Mouse (Mus musculus): ENCODE measurements around the gene Spata3. TPM values are rescaled to one million over a fixed set of nuclear protein-coding genes. Genes with fewer than 3 reads are reported as not detected.
"Not testable (repeated sequence)": the region's sequence is repeated elsewhere in the genome, so short reads cannot be mapped to it uniquely, and the experiment has no call there.

Gene Spata3
- polyA plus RNA-seq, 1 experiment from 2014 or later = not detected

- Histone ChIP-seq H3K27me3 (replicated peaks; ENCODE audit: control insufficient read depth, insufficient read depth, low read length) (no peaks in the 10 kb centered on the region), H3K4me1 (replicated peaks; ENCODE audit: control insufficient read depth, insufficient read depth, low read length) (no peaks in the 10 kb centered on the region), H3K9ac (ENCODE audit: low read depth, low read length) (no peak overlapping the region), H3K27ac (ENCODE audit: low read depth, low read length) (no peak overlapping the region), H3K4me2 (no peak overlapping the region), H3K9me3 (ENCODE audit: control insufficient read depth, low read length) (no peaks in the 10 kb centered on the region), H3K4me3 (ENCODE audit: low read depth, low read length) (no peak overlapping the region), H3K36me3 (ENCODE audit: control insufficient read depth, insufficient read depth, low read length) (no peaks in the 10 kb centered on the region)
- 45% methylated on average over 4 of the region's 4 CpGs for WGBS
- DNase-seq (ENCODE audit: low spot score) (no peak), ATAC-seq (replicated peaks; ENCODE audit: low FRiP score) (no peak)
Observed at GRCm38 (mm10) chr1:85988351-85988750, 28.3 kb upstream of the Spata3 start.

- not testable (repeated sequence) for ATAC-seq (replicated peaks; ENCODE audit: low FRiP score)
Observed at GRCm38 (mm10) chr1:85988882-85989281, 27.7 kb upstream of the Spata3 start.

GRCm38 (mm10) chr1:85992175-85992574 lies 24.4 kb upstream of the Spata3 start:
- 51% methylated on average over 9 of the region's 9 CpGs for WGBS
- Histone ChIP-seq H3K9me3 (ENCODE audit: control insufficient read depth, low read length) (no peaks in the 10 kb centered on the region; the same call in 1 of the 2 replicates), H3K4me1 (replicated peaks; ENCODE audit: control insufficient read depth, insufficient read depth, low read length) (no peaks in the 10 kb centered on the region), H3K4me2 (no peak overlapping the region), H3K27ac (ENCODE audit: low read depth, low read length) (no peak overlapping the region), H3K4me3 (ENCODE audit: low read depth, low read length) (no peak overlapping the region), H3K36me3 (ENCODE audit: control insufficient read depth, insufficient read depth, low read length) (no peaks in the 10 kb centered on the region), H3K9ac (ENCODE audit: low read depth, low read length) (no peak overlapping the region), H3K27me3 (replicated peaks; ENCODE audit: control insufficient read depth, insufficient read depth, low read length) (no peaks in the 10 kb centered on the region)
- DNase-seq (ENCODE audit: low spot score) = no peak
- ATAC-seq (replicated peaks; ENCODE audit: low FRiP score) = no peak

More at GRCm38 (mm10) chr1:85988882-85989281, 27.7 kb upstream of the Spata3 start:
- not testable (repeated sequence) for H3K27ac ChIP-seq (ENCODE audit: low read depth, low read length); H3K4me1 ChIP-seq (replicated peaks; ENCODE audit: control insufficient read depth, insufficient read depth, low read length); H3K9me3 ChIP-seq (ENCODE audit: control insufficient read depth, low read length); H3K4me2 ChIP-seq; H3K4me3 ChIP-seq (ENCODE audit: low read depth, low read length); DNase-seq (ENCODE audit: low spot score); H3K9ac ChIP-seq (ENCODE audit: low read depth, low read length); H3K36me3 ChIP-seq (ENCODE audit: control insufficient read depth, insufficient read depth, low read length); H3K27me3 ChIP-seq (replicated peaks; ENCODE audit: control insufficient read depth, insufficient read depth, low read length)
- 75% methylated on average over 4 of the region's 4 CpGs for WGBS

GRCm38 (mm10) chr1:85993541-85993940 lies 23.1 kb upstream of the Spata3 start:
- H3K9me3 ChIP-seq (ENCODE audit: control insufficient read depth, low read length) = no peaks in the 10 kb centered on the region; the same call in 1 of the 2 replicates
- no peak overlapping the region for H3K27ac ChIP-seq (ENCODE audit: low read depth, low read length)
- ATAC-seq (replicated peaks; ENCODE audit: low FRiP score) = no peak
- 61% methylated on average over 4 of the region's 4 CpGs for WGBS
- no peak overlapping the region for H3K4me2 ChIP-seq
- no peak overlapping the region for H3K9ac ChIP-seq (ENCODE audit: low read depth, low read length)
- H3K4me1 ChIP-seq (replicated peaks; ENCODE audit: control insufficient read depth, insufficient read depth, low read length) = no peaks in the 10 kb centered on the region
- H3K36me3 ChIP-seq (ENCODE audit: control insufficient read depth, insufficient read depth, low read length) = no peaks in the 10 kb centered on the region
- H3K27me3 ChIP-seq (replicated peaks; ENCODE audit: control insufficient read depth, insufficient read depth, low read length) = no peaks in the 10 kb centered on the region
- no peak overlapping the region for H3K4me3 ChIP-seq (ENCODE audit: low read depth, low read length)
- no peak for DNase-seq (ENCODE audit: low spot score)

- DNase-seq (ENCODE audit: low spot score) (no peak), ATAC-seq (replicated peaks; ENCODE audit: low FRiP score) (no peak)
- no peaks in the 10 kb centered on the region; the same call in 1 of the 2 replicates for H3K9me3 ChIP-seq (ENCODE audit: control insufficient read depth, low read length)
- no peaks in the 10 kb centered on the region for H3K4me1 ChIP-seq (replicated peaks; ENCODE audit: control insufficient read depth, insufficient read depth, low read length)
- 86% methylated on average over 1 of the region's 1 CpGs for WGBS
- H3K4me2 ChIP-seq = no peak overlapping the region
- no peak overlapping the region for H3K4me3 ChIP-seq (ENCODE audit: low read depth, low read length)
- no peak overlapping the region for H3K27ac ChIP-seq (ENCODE audit: low read depth, low read length)
- no peak overlapping the region for H3K9ac ChIP-seq (ENCODE audit: low read depth, low read length)
- H3K27me3 ChIP-seq (replicated peaks; ENCODE audit: control insufficient read depth, insufficient read depth, low read length) = no peaks in the 10 kb centered on the region
- H3K36me3 ChIP-seq (ENCODE audit: control insufficient read depth, insufficient read depth, low read length) = no peaks in the 10 kb centered on the region
Observed at GRCm38 (mm10) chr1:85997221-85997620, 19.4 kb upstream of the Spata3 start.

GRCm38 (mm10) chr1:85998012-85998411 lies 18.6 kb upstream of the Spata3 start:
- ATAC-seq (replicated peaks; ENCODE audit: low FRiP score) = no peak
- Histone ChIP-seq H3K4me2 (no peak overlapping the region), H3K27me3 (replicated peaks; ENCODE audit: control insufficient read depth, insufficient read depth, low read length) (no peaks in the 10 kb centered on the region), H3K9me3 (ENCODE audit: control insufficient read depth, low read length) (no peaks in the 10 kb centered on the region; the same call in 1 of the 2 replicates), H3K9ac (ENCODE audit: low read depth, low read length) (no peak overlapping the region), H3K27ac (ENCODE audit: low read depth, low read length) (no peak overlapping the region), H3K4me3 (ENCODE audit: low read depth, low read length) (no peak overlapping the region), H3K4me1 (replicated peaks; ENCODE audit: control insufficient read depth, insufficient read depth, low read length) (no peaks in the 10 kb centered on the region), H3K36me3 (ENCODE audit: control insufficient read depth, insufficient read depth, low read length) (no peaks in the 10 kb centered on the region)
- 73% methylated on average over 4 of the region's 4 CpGs for WGBS
- DNase-seq (ENCODE audit: low spot score) = no peak

GRCm38 (mm10) chr1:85999853-86000570 lies 16.6 kb upstream of the Spata3 start:
- ATAC-seq (replicated peaks; ENCODE audit: low FRiP score) (no peak), DNase-seq (ENCODE audit: low spot score) (no peak)
- H3K4me2 ChIP-seq = no peak overlapping the region
- H3K27ac ChIP-seq (ENCODE audit: low read depth, low read length) = no peak overlapping the region
- H3K9ac ChIP-seq (ENCODE audit: low read depth, low read length) = no peak overlapping the region
- H3K4me3 ChIP-seq (ENCODE audit: low read depth, low read length) = no peak overlapping the region
- H3K36me3 ChIP-seq (ENCODE audit: control insufficient read depth, insufficient read depth, low read length) = no peaks in the 10 kb centered on the region
- H3K9me3 ChIP-seq (ENCODE audit: control insufficient read depth, low read length) = no peaks in the 10 kb centered on the region; the same call in 1 of the 2 replicates
- H3K4me1 ChIP-seq (replicated peaks; ENCODE audit: control insufficient read depth, insufficient read depth, low read length) = no peaks in the 10 kb centered on the region
- 80% methylated on average over 18 of the region's 18 CpGs for WGBS
- no peaks in the 10 kb centered on the region for H3K27me3 ChIP-seq (replicated peaks; ENCODE audit: control insufficient read depth, insufficient read depth, low read length)

GRCm38 (mm10) chr1:86005540-86005939 lies 11.1 kb upstream of the Spata3 start:
- Histone ChIP-seq H3K4me2 (no peak overlapping the region), H3K27ac (ENCODE audit: low read depth, low read length) (no peak overlapping the region), H3K4me3 (ENCODE audit: low read depth, low read length) (no peak overlapping the region), H3K36me3 (ENCODE audit: control insufficient read depth, insufficient read depth, low read length) (no peaks in the 10 kb centered on the region), H3K9ac (ENCODE audit: low read depth, low read length) (no peak overlapping the region), H3K4me1 (replicated peaks; ENCODE audit: control insufficient read depth, insufficient read depth, low read length) (no peaks in the 10 kb centered on the region), H3K27me3 (replicated peaks; ENCODE audit: control insufficient read depth, insufficient read depth, low read length) (no peaks in the 10 kb centered on the region), H3K9me3 (ENCODE audit: control insufficient read depth, low read length) (no peaks in the 10 kb centered on the region)
- DNase-seq (ENCODE audit: low spot score) (no peak), ATAC-seq (replicated peaks; ENCODE audit: low FRiP score) (no peak)
- WGBS = 82% methylated on average over 10 of the region's 10 CpGs

GRCm38 (mm10) chr1:86006040-86006439 lies 10.6 kb upstream of the Spata3 start:
- no peak overlapping the region for H3K4me2 ChIP-seq
- no peak overlapping the region for H3K9ac ChIP-seq (ENCODE audit: low read depth, low read length)
- 82% methylated on average over 6 of the region's 6 CpGs for WGBS
- no peaks in the 10 kb centered on the region for H3K9me3 ChIP-seq (ENCODE audit: control insufficient read depth, low read length)
- H3K4me1 ChIP-seq (replicated peaks; ENCODE audit: control insufficient read depth, insufficient read depth, low read length) = no peaks in the 10 kb centered on the region
- H3K27me3 ChIP-seq (replicated peaks; ENCODE audit: control insufficient read depth, insufficient read depth, low read length) = no peaks in the 10 kb centered on the region
- H3K36me3 ChIP-seq (ENCODE audit: control insufficient read depth, insufficient read depth, low read length) = no peaks in the 10 kb centered on the region
- DNase-seq (ENCODE audit: low spot score) (no peak), ATAC-seq (replicated peaks; ENCODE audit: low FRiP score) (no peak)
- H3K4me3 ChIP-seq (ENCODE audit: low read depth, low read length) = no peak overlapping the region
- no peak overlapping the region for H3K27ac ChIP-seq (ENCODE audit: low read depth, low read length)

Data from liver, embryonic 11.5 days (tissue).